Mouse (Mus musculus) limb, embryonic 13.5 days (tissue): ENCODE results near the gene Igfbp1. TPM values are rescaled to one million over a fixed set of nuclear protein-coding genes. Genes with fewer than 3 reads are reported as not detected.

Source experiments
- ATAC-seq: fragments of 200-750 bp; cut with Nextera tagmentation; 2 replicates; pipeline ENCODE4 v1.8.0; 2017; ENCODE audit warnings: low read depth, moderate number of reproducible peaks, moderate TSS enrichment; ENCODE audit not compliant: low FRiP score
- H3K27ac ChIP-seq: fragments of 300-500 bp; sonication (generic); 2 replicates; pipeline ENCODE4 v1.5.1; 2015; ENCODE audit warnings: inconsistent platforms, mild to moderate bottlenecking, moderate library complexity
- H3K27me3 ChIP-seq: fragments of 300-500 bp; sonication (generic); 2 replicates; pipeline ENCODE4 v1.6.1; 2015; ENCODE audit warnings: mild to moderate bottlenecking, inconsistent platforms
- H3K36me3 ChIP-seq: fragments of 300-500 bp; sonication (generic); 2 replicates; pipeline ENCODE4 v1.6.1; 2015; ENCODE audit warnings: inconsistent platforms, mild to moderate bottlenecking, moderate library complexity
- H3K4me1 ChIP-seq: fragments of 300-500 bp; sonication (generic); 2 replicates; pipeline ENCODE4 v1.6.1; 2015; ENCODE audit warnings: inconsistent platforms
- H3K4me2 ChIP-seq: fragments of 300-500 bp; sonication (generic); replicated peaks from 2 replicates; pipeline ENCODE4 v1.6.1; 2015; ENCODE audit warnings: inconsistent platforms, mild to moderate bottlenecking, moderate library complexity
- H3K4me3 ChIP-seq: fragments of 300-500 bp; sonication (generic); 2 replicates; pipeline ENCODE4 v1.5.1; 2015; ENCODE audit warnings: moderate library complexity, mild to moderate bottlenecking, inconsistent platforms
- H3K9ac ChIP-seq: fragments of 300-500 bp; sonication (generic); 2 replicates; pipeline ENCODE4 v1.6.1; 2015; ENCODE audit warnings: mild to moderate bottlenecking, inconsistent platforms
- H3K9me3 ChIP-seq: fragments of 300-500 bp; sonication (generic); 2 replicates; pipeline ENCODE4 v1.6.1; 2016; ENCODE audit warnings: inconsistent platforms
- WGBS: fragments of 180-500 bp; shearing (Covaris S2); methylation state at CpG from one replicate; pipeline ENCODE4 v1.1.7; 2015; 5-methylcytosine and 5-hydroxymethylcytosine counted together
- polyA plus RNA-seq: library from polyadenylated mRNA; unstranded; fragments of >200 nt; fragmentation: Nextera tagmentation; extraction: Ambion mirVana; gene quantifications from 2 replicates; pipeline ENCODE4 v1.2.1, GENCODE M21; 2015

Igfbp1 gene
- polyA plus RNA-seq, 1 experiment from 2014 or later: 3.6 TPM

- Histone ChIP-seq H3K27ac (no peak overlapping the region), H3K36me3 (no peaks in the 10 kb centered on the region), H3K4me1 (no peaks in the 10 kb centered on the region), H3K9ac (no peak overlapping the region), H3K9me3 (no peaks in the 10 kb centered on the region), H3K4me3 (no peak overlapping the region), H3K4me2 (no peak overlapping the region), H3K27me3 (no peaks in the 10 kb centered on the region)
- ATAC-seq: no peak
- 92% methylated on average over 1 of the region's 1 CpGs for WGBS
Observed at GRCm38 (mm10) chr11:7169645-7170044, 27.9 kb upstream of the Igfbp1 start.

- 73% methylated on average over 6 of the region's 6 CpGs for WGBS
- Histone ChIP-seq H3K4me3 (no peak overlapping the region), H3K9ac (no peak overlapping the region), H3K9me3 (no peaks in the 10 kb centered on the region), H3K4me1 (no peaks in the 10 kb centered on the region), H3K36me3 (no peaks in the 10 kb centered on the region), H3K4me2 (no peak overlapping the region), H3K27me3 (no peaks in the 10 kb centered on the region), H3K27ac (no peak overlapping the region)
- ATAC-seq: no peak
Observed at GRCm38 (mm10) chr11:7173664-7174063, 23.9 kb upstream of the Igfbp1 start.

- Histone ChIP-seq H3K4me1 (no peaks in the 10 kb centered on the region), H3K4me3 (no peak overlapping the region), H3K9me3 (no peaks in the 10 kb centered on the region), H3K9ac (no peak overlapping the region), H3K27me3 (no peaks in the 10 kb centered on the region), H3K27ac (no peak overlapping the region), H3K36me3 (no peaks in the 10 kb centered on the region), H3K4me2 (no peak overlapping the region)
- ATAC-seq: no peak
- WGBS: 74% methylated on average over 4 of the region's 4 CpGs
Observed at GRCm38 (mm10) chr11:7178724-7179123, 18.9 kb upstream of the Igfbp1 start.

GRCm38 (mm10) chr11:7179276-7179675 lies 18.3 kb upstream of the Igfbp1 start:
- H3K27me3 ChIP-seq: no peaks in the 10 kb centered on the region
- H3K4me2 ChIP-seq: no peak overlapping the region
- ATAC-seq: no peak
- no peaks in the 10 kb centered on the region for H3K9me3 ChIP-seq
- no peak overlapping the region for H3K27ac ChIP-seq
- H3K4me1 ChIP-seq: no peaks in the 10 kb centered on the region
- no peaks in the 10 kb centered on the region for H3K36me3 ChIP-seq
- H3K4me3 ChIP-seq: no peak overlapping the region
- 84% methylated on average over 2 of the region's 2 CpGs for WGBS
- H3K9ac ChIP-seq: no peak overlapping the region

GRCm38 (mm10) chr11:7182409-7183042 lies 15.1 kb upstream of the Igfbp1 start:
- WGBS: 52% methylated on average over 8 of the region's 8 CpGs
- Histone ChIP-seq H3K4me2 (no peak overlapping the region), H3K36me3 (no peaks in the 10 kb centered on the region), H3K27ac (no peak overlapping the region), H3K27me3 (no peaks in the 10 kb centered on the region), H3K4me3 (no peak overlapping the region), H3K4me1 (no peaks in the 10 kb centered on the region), H3K9me3 (no peaks in the 10 kb centered on the region), H3K9ac (no peak overlapping the region)
- no peak for ATAC-seq

GRCm38 (mm10) chr11:7184420-7184819 lies 13.2 kb upstream of the Igfbp1 start:
- Histone ChIP-seq H3K9ac (no peak overlapping the region), H3K27me3 (no peaks in the 10 kb centered on the region), H3K4me2 (no peak overlapping the region), H3K27ac (no peak overlapping the region), H3K36me3 (no peaks in the 10 kb centered on the region), H3K4me3 (no peak overlapping the region), H3K4me1 (no peaks in the 10 kb centered on the region), H3K9me3 (no peaks in the 10 kb centered on the region)
- no peak for ATAC-seq
- 37% methylated on average over 1 of the region's 1 CpGs for WGBS

GRCm38 (mm10) chr11:7187472-7187871 lies 10.1 kb upstream of the Igfbp1 start:
- 41% methylated on average over 8 of the region's 8 CpGs for WGBS
- Histone ChIP-seq H3K27me3 (no peaks in the 10 kb centered on the region), H3K9me3 (no peaks in the 10 kb centered on the region), H3K4me1 (no peaks in the 10 kb centered on the region; the same call in 1 of the 2 replicates), H3K36me3 (no peaks in the 10 kb centered on the region), H3K4me2 (no peak overlapping the region), H3K9ac (no peak overlapping the region), H3K27ac (no peak overlapping the region), H3K4me3 (no peak overlapping the region)
- ATAC-seq: no peak

GRCm38 (mm10) chr11:7188469-7188868 lies 9.1 kb upstream of the Igfbp1 start, which contains the start of gene Gm11985:
TSS of gene Gm11985 (minus strand) at chr11:7188569.
- Histone ChIP-seq H3K36me3 (no peaks in the 10 kb centered on the region), H3K4me1 (no peaks in the 10 kb centered on the region; the same call in 1 of the 2 replicates), H3K4me2 (no peak within 1 kb of the TSS), H3K9ac (no peak within 1 kb of the TSS), H3K27me3 (no peaks in the 10 kb centered on the region), H3K9me3 (no peaks in the 10 kb centered on the region), H3K27ac (no peak within 1 kb of the TSS), H3K4me3 (no peak within 1 kb of the TSS)
- 87% methylated on average over 13 of the region's 13 CpGs for WGBS
- ATAC-seq: no peak

- Histone ChIP-seq H3K4me1 (no peaks in the 10 kb centered on the region; the same call in 1 of the 2 replicates), H3K9ac (no peak overlapping the region), H3K4me2 (no peak overlapping the region), H3K9me3 (no peaks in the 10 kb centered on the region), H3K36me3 (no peaks in the 10 kb centered on the region), H3K27ac (no peak overlapping the region), H3K4me3 (no peak overlapping the region), H3K27me3 (no peaks in the 10 kb centered on the region)
- ATAC-seq: no peak
- 45% methylated on average over 6 of the region's 6 CpGs for WGBS
Observed at GRCm38 (mm10) chr11:7192710-7193109, 4.9 kb upstream of the Igfbp1 start.

GRCm38 (mm10) chr11:7193134-7193533 lies 4.4 kb upstream of the Igfbp1 start:
- Histone ChIP-seq H3K4me1 (no peaks in the 10 kb centered on the region; the same call in 1 of the 2 replicates), H3K4me2 (no peak overlapping the region), H3K9ac (no peak overlapping the region), H3K9me3 (no peaks in the 10 kb centered on the region), H3K27me3 (no peaks in the 10 kb centered on the region), H3K4me3 (no peak overlapping the region), H3K27ac (no peak overlapping the region), H3K36me3 (no peaks in the 10 kb centered on the region)
- ATAC-seq: no peak
- 56% methylated on average over 9 of the region's 9 CpGs for WGBS

GRCm38 (mm10) chr11:7194432-7195311 lies 2.9 kb upstream of the Igfbp1 start:
- WGBS: 95% methylated on average over 10 of the region's 10 CpGs
- Histone ChIP-seq H3K4me2 (no peak overlapping the region), H3K36me3 (no peaks in the 10 kb centered on the region), H3K9ac (no peak overlapping the region), H3K9me3 (no peaks in the 10 kb centered on the region), H3K27me3 (no peaks in the 10 kb centered on the region), H3K4me3 (no peak overlapping the region), H3K27ac (no peak overlapping the region), H3K4me1 (no peaks in the 10 kb centered on the region; the same call in 1 of the 2 replicates)
- no peak for ATAC-seq

- Histone ChIP-seq H3K27ac (no peak overlapping the region), H3K9ac (no peak overlapping the region), H3K4me2 (no peak overlapping the region), H3K4me3 (no peak overlapping the region), H3K4me1 (no peaks in the 10 kb centered on the region), H3K27me3 (no peaks in the 10 kb centered on the region), H3K9me3 (no peaks in the 10 kb centered on the region), H3K36me3 (no peaks in the 10 kb centered on the region)
- ATAC-seq: no peak
- 80% methylated on average over 4 of the region's 4 CpGs for WGBS
Observed at GRCm38 (mm10) chr11:7195312-7195685, 2.3 kb upstream of the Igfbp1 start.
